In genomic region chr11:11901509-11901908, GRCm38 (mm10) we compare ENCODE assay signal across 11 mouse cellular contexts. TPM values are rescaled to one million over a fixed set of nuclear protein-coding genes. Genes with fewer than 3 reads are reported as not detected.
DNase-seq lines count a peak whose midpoint lies in the region; ATAC-seq and TF ChIP-seq lines count a peak whose summit lies in the region.
"Had no signal": no experiment of that assay in that cellular context is flagged by ENCODE, and none has a peak within 500 bp of the region (broad histone marks: within the 10 kb centered on the region; RNA-seq: fewer than 3 reads in every experiment).

No protein-coding gene starts in this region.

- H3K4me1 ChIP-seq in intestine, embryonic 14.5 days (replicated peaks; ENCODE audit: control insufficient read depth, insufficient read depth, low read length): peaks cover 11% of the 10 kb centered on the region
- peaks cover 6% of the 10 kb centered on the region for H3K4me1 ChIP-seq in intestine, postnatal 0 days (replicated peaks; ENCODE audit: control insufficient read depth, insufficient read depth, low read length)
- H3K4me1 ChIP-seq in heart, embryonic 13.5 days: peaks cover 45% of the 10 kb centered on the region
- peaks cover 21% of the 10 kb centered on the region; the same call in 1 of the 2 replicates for H3K4me1 ChIP-seq in liver, embryonic 12.5 days

- WGBS in intestine, embryonic 14.5 days: 37% methylated on average over 5 of the region's 5 CpGs
- WGBS in intestine, postnatal 0 days: 38% methylated on average over 5 of the region's 5 CpGs
- 14% methylated on average over 5 of the region's 5 CpGs for WGBS in heart, embryonic 13.5 days
- 34% methylated on average over 5 of the region's 5 CpGs for WGBS in liver, embryonic 12.5 days (ENCODE audit: insufficient replicate concordance)

- no peak overlapping the region for H3K4me3 ChIP-seq in intestine, embryonic 14.5 days (ENCODE audit: low read depth, low read length)
- H3K4me3 ChIP-seq in intestine, postnatal 0 days (ENCODE audit: low read depth, low read length): no peak overlapping the region
- H3K4me3 ChIP-seq in heart, embryonic 13.5 days: no peak overlapping the region
- no peak overlapping the region for H3K4me3 ChIP-seq in liver, embryonic 12.5 days

- no peak for ATAC-seq in intestine, embryonic 14.5 days (replicated peaks; ENCODE audit: low FRiP score, low TSS enrichment, low read depth)
- no peak for ATAC-seq in intestine, postnatal 0 days
- peak; percentile 77 for ATAC-seq in heart, embryonic 13.5 days (ENCODE audit: extremely low read depth, insufficient number of reproducible peaks, low FRiP score, low TSS enrichment)
- peak; percentile 49; the same call in 1 of the 2 replicates for ATAC-seq in liver, embryonic 12.5 days

- H3K9ac ChIP-seq in intestine, embryonic 14.5 days (ENCODE audit: low read length): no peak overlapping the region
- H3K9ac ChIP-seq in intestine, postnatal 0 days (ENCODE audit: low read depth, low read length): no peak overlapping the region
- H3K9ac ChIP-seq in heart, embryonic 13.5 days: peak overlapping the region; percentile 56
- H3K9ac ChIP-seq in liver, embryonic 12.5 days: no peak overlapping the region

- H3K27ac ChIP-seq in intestine, embryonic 14.5 days (ENCODE audit: low read depth): peak overlapping the region; percentile 69
- no peak overlapping the region for H3K27ac ChIP-seq in intestine, postnatal 0 days (ENCODE audit: low read depth, low read length)
- H3K27ac ChIP-seq in heart, embryonic 13.5 days (replicated peaks): peak overlapping the region; percentile 95
- peak overlapping the region; percentile 22; the same call in 1 of the 2 replicates for H3K27ac ChIP-seq in liver, embryonic 12.5 days

- no peaks in the 10 kb centered on the region for H3K27me3 ChIP-seq in intestine, embryonic 14.5 days (replicated peaks; ENCODE audit: control insufficient read depth, insufficient read depth, low read length)
- no peaks in the 10 kb centered on the region for H3K27me3 ChIP-seq in intestine, postnatal 0 days (replicated peaks; ENCODE audit: control insufficient read depth, insufficient read depth, low read length)
- H3K27me3 ChIP-seq in heart, embryonic 13.5 days (replicated peaks): no peaks in the 10 kb centered on the region
- no peaks in the 10 kb centered on the region for H3K27me3 ChIP-seq in liver, embryonic 12.5 days (replicated peaks)

- H3K36me3 ChIP-seq in intestine, embryonic 14.5 days (ENCODE audit: control insufficient read depth, insufficient read depth, low read length): no peaks in the 10 kb centered on the region
- no peaks in the 10 kb centered on the region for H3K36me3 ChIP-seq in intestine, postnatal 0 days (ENCODE audit: control insufficient read depth, insufficient read depth)
- H3K36me3 ChIP-seq in heart, embryonic 13.5 days: no peaks in the 10 kb centered on the region
- no peaks in the 10 kb centered on the region for H3K36me3 ChIP-seq in liver, embryonic 12.5 days

- H3K4me2 ChIP-seq in intestine, embryonic 14.5 days (ENCODE audit: low read length): no peak overlapping the region
- no peak overlapping the region for H3K4me2 ChIP-seq in intestine, postnatal 0 days (replicated peaks; ENCODE audit: low read depth)
- H3K4me2 ChIP-seq in heart, embryonic 13.5 days: no peak overlapping the region
- H3K4me2 ChIP-seq in liver, embryonic 12.5 days: no peak overlapping the region
- H3K4me2 ChIP-seq: midbrain, embryonic 11.5 days had no signal

- DNase-seq in intestine, embryonic 14.5 days (ENCODE audit: low spot score): no peak
- peak; percentile 55 for DNase-seq in mesoderm, embryonic 11.5 days (ENCODE audit: low read depth, low spot score)
- no peak for DNase-seq in testis, postnatal 10 days (ENCODE audit: low spot score)
- no peak for DNase-seq in kidney, postnatal 25 days
- DNase-seq: cerebellum, adult 18-20 months; gastrocnemius, postnatal 14 days; thymus, postnatal 14 days had no signal

- H3K9me3 ChIP-seq in intestine, embryonic 14.5 days (ENCODE audit: control insufficient read depth, low read length): 0 out of 2 replicates have a peak, but pooled peaks cover 3% of the 10 kb centered on the region
- H3K9me3 ChIP-seq in intestine, postnatal 0 days (ENCODE audit: control insufficient read depth): no peaks in the 10 kb centered on the region
- H3K9me3 ChIP-seq in heart, embryonic 13.5 days: no peaks in the 10 kb centered on the region
- no peaks in the 10 kb centered on the region for H3K9me3 ChIP-seq in liver, embryonic 12.5 days (replicated peaks)

- no peak for TF ChIP-seq CTCF in intestine, postnatal 0 days (IDR thresholded peaks at IDR 0.05; ENCODE audit: low read depth)

RNA-seq across cellular contexts. Expression of gene Ddc, which starts 3.6 kb away (rescaled TPM):
- polyA plus RNA-seq in intestine, embryonic 14.5 days (2014; fragmentation: Nextera tagmentation; extraction: Ambion mirVana): 34.8 and 37.3 TPM in 2 replicates
- polyA plus RNA-seq in intestine, postnatal 0 days (2015; fragmentation: Nextera tagmentation; extraction: Ambion mirVana): 19.2 and 20.9 TPM in 2 replicates
- polyA plus RNA-seq in heart, embryonic 13.5 days (2015; fragmentation: Nextera tagmentation; extraction: Ambion mirVana): 64.6 and 78.2 TPM in 2 replicates
- 9.3 and 10.4 TPM in 2 replicates for polyA plus RNA-seq in liver, embryonic 12.5 days (2016; fragmentation: Nextera tagmentation; extraction: Ambion mirVana)

Comparison
In these comparisons a context has a peak if more than half of its experiments do, and no peak if none do; other contexts are left out.
1. ATAC-seq: peak in heart, embryonic 13.5 days (single experiment) and liver, embryonic 12.5 days (single experiment); none in intestine, embryonic 14.5 days (single experiment) and intestine, postnatal 0 days (single experiment).